Mouse (Mus musculus) right cerebral cortex, adult 18-20 months (tissue): Measurements from ENCODE around the gene Smarcd1.
"Not testable (repeated sequence)": the region's sequence is repeated elsewhere in the genome, so short reads cannot be mapped to it uniquely, and the experiment has no call there.

Source experiments
- DNase-seq: peaks from one replicate; pipeline ENCODE4 v3.0.0; 2022; ENCODE audit warnings: mixed read lengths

The Smarcd1 gene

DNA sequence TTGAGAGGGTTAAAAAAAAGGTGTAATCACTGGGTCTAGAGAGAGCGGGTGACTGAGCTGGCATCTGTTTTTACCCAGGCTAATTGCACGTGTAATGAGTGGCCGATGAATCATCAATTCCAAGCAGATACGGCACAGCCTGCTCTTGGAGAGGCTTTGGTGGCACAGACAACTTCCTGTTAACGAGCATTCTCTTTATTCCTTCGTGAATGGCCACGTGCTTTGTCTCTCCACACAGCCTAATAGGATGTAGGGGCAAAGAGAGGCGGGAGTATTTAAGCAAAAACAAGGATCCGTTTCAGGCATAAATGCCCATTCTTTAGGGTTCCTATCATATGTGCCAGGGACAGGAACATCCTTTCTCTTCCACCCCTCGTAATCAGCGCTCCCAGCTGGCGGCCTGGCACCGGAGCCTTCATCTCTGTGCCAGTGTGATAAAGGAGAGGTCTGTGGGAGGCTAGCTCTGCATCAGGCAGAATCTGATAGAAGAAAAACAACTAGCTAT, 13.5 kb downstream of the Smarcd1 start:
- DNase-seq = peak; percentile 85

GRCm38 (mm10) chr15:99715982-99716746, 14.2 kb downstream of the Smarcd1 start:
- no peak for DNase-seq

GRCm38 (mm10) chr15:99716814-99717213, 14.9 kb downstream of the Smarcd1 start:
- DNase-seq = no peak

DNA sequence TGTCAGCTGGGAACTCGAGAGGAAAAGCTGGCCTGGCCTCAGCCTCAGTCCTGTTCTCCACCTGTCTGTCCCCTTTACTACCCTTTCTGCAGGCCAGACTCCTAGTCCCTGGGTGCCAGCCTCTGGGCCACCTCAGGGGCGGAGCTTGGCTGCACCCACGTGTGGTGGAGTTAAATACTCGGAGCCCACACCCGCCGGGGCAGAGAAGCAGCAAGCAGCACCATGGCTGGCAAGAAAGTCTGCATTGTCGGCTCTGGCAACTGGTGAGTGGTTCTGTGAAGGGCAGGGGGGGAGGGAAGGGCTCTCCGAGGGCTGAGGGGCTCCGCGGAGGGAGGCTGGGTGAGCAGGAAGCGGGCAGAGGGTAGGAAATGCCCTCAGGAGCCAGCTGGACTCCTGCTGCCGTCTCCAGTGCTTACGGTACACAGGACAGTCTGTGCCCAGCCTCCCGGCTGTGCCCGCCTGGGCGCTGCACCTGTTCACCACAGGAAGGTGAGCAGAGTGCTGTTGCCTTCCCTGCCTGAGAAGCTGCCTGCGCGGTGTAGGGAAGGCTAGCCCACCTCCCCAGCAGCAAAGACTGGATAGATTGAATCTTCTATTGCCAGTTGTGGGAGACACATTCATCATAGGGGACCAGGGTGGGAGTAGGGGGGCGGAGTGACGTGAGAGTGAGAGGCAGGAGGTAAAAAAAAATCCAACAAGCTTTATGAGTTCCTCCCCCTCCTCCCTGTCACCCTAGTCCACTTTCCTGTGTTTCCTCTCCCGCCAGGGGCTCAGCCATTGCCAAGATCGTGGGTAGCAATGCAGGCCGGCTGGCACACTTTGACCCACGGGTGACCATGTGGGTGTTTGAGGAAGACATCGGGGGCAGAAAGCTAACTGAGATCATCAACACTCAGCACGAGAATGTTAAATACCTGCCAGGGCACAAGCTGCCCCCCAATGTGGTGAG, 15.7 kb downstream of the Smarcd1 start, which contains the start of gene Gpd1:
Gene Gpd1, plus strand, starts transcription at position 130 of the 949 bp plus-strand sequence.
- peak; percentile 83 for DNase-seq

DNA sequence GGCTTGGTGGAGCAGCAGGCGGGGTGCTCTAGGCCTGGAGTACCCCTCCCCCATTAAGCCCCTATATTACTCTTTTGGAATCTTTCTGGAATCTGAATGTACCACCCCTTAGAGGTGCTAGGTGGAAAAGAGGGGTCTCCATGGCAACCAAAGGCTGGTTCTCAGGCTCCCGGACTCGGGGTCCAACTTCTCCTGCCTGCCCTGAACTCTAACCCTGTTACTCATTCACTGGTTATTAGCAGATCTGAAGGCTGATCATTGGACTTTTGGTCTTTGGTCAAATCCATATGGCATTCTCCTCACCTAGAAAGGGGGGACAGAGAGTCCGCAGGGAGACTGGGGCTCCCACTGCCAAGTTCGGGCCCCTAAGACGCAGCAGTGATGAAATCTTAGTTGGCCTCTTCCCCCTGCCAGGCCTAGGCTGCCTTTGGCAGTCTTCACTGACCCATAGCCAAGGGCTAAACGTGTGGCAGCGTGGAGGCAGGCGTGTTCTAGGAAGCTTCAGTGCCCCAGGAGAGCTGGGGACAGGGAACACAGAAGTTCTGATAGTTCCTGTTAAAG, 16.6 kb downstream of the Smarcd1 start:
- no peak for DNase-seq

DNA sequence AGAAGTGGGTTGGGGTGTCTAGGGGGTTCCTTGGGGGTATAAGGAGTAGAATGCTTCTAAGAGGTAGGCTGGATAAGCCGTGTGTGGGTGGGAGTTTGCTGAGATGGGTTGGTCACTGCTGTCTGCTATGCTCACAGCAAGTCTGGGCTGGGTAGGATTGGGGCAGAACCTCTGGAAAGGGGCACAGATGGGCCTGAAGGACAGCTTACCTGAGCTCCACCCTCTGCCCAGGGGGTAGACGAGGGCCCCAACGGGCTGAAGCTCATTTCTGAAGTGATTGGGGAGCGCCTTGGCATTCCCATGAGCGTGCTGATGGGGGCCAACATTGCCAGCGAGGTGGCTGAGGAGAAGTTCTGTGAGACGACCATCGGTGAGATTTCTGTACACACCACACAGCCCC, 17.9 kb downstream of the Smarcd1 start:
- DNase-seq = no peak

- no peak for DNase-seq
These were observed 20.2 kb downstream of the Smarcd1 start for GRCm38 (mm10) chr15:99721921-99722743.

DNA sequence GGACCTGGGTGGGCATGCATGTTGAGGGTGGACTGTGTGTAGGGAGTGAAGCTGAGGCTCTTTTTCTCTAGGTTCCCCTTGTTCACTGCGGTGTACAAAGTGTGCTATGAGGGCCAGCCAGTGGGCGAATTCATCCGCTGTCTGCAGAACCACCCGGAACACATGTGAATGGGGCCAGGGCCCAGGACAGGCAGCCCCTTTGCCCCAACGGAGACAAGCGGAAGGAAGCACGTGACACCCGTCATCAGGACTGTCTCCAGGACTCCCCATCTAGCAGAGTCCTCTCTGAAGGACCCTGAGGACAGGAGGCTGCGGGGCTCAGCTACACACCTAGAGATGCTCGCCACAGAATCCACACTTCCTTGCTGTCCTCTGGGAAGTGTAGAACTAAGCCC, 21.2 kb downstream of the Smarcd1 start:
- no peak for DNase-seq

DNA sequence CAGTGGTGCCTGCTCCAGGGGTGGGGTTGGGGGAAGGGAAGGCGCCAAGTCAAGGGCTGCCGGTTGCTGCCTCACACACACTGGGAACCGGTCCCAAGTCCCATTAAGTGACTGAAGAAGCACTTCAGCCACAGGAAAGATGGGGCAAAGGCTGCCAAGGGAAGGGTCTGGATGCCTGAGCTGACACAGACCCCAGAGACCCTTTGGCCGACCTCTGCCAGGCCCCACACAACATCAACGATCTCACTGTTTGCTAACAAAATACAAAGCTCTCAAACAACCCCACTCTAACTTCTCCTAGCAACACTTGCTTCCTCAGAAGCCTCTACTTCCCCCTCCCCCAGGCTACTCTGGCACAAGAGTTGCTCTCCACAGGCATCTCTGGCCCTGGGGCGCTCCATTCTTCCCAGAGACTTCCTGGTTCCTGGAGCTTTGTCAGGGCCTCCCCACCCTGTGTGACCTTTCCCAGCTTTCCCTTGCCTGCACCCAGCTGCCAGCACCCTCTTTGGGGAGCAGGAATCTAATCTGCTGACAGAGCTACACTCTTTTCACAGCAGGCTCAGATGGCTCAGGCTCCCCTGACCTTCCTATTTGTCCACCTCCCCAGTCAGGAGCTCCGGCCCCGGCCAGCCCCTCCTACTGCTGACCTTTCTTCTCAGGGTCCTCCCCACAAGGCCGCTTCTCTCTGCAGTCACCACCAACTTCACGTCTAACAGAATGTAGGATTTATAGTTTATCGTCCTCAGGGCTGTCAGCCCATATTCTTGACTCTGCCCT, 21.8 kb downstream of the Smarcd1 start:
- DNase-seq = no peak

DNA sequence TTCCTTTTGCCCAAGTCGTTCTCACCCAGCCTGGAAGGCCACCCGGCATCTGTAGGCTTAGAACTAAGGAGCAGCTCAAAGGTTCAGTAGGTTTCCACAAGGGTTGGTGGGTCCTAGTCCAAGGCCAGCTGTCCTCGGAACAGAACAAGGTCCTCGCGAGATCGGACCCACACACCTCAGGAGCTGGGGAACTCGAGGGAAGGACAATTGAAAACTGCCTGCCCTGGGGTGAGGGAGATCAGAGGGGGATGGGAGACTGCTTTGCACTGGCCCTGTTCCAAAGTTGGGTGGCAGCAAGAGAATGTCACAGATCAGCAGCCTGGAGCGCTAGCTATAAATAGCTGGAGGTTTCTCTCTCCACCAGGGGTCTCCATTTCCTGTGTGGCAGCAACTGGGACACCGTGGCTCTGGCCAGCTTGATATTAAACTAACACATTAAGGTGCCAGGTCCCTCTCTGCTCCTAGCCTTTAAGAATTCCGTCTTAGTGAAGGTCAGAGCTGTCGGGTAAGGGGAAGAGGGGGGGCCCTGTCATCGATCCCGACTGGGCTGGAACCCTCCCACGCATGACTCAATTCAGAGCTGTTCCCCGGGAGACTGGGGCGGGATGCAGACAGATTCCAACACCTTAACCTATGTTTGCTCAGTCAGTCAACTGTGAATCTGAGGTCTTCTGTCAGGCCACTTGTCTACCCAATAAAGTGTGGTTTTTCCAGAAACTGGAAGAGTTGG, 22.5 kb downstream of the Smarcd1 start:
- DNase-seq = peak; percentile 81

DNA sequence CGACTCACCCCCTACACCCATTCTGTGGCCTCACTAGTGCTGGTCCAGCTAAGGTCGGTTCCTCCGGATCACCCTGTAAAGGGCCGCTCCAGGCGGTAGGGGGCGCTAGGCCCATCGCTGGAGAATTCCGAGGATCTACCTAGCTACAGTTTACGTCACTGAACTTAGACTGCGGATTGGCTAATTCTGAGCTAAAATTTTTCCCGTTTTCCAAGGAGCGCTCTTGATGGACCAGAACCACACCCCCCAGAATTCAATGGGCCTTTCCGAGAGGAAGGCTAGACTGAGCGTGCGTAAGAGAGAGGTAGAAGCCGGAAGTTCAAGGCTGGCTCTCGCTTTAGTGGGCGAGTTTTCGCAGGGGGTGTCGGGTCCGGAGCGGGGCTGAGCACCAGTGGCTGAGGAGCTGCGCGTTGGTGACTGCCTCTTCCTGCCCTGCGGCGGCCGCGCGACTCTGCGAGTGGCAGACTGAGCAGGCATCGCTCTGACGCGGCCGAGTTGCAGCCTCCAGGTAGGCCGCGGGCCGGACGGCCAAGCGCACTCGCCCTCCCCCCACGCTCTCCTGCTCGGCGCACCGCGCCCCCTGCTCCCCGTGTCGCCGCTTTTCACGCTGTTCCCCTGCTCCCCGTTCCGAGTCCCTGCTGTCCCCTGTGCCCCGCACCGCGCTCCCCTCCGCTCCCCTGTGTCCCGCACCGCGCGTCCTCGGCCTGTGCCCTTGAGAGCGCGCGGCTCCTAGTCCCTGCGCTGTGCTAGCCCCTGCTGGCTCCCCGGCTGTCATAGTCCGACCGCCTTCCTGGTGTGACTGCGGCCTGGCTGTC, 23.6 kb downstream of the Smarcd1 start, which contains the start of gene Cox14:
Gene Cox14, plus strand, starts transcription at position 278 of the 815 bp plus-strand sequence.
- peak; percentile 97 for DNase-seq

- DNase-seq = no peak
These were observed 24.6 kb downstream of the Smarcd1 start for GRCm38 (mm10) chr15:99726549-99726948.

DNA sequence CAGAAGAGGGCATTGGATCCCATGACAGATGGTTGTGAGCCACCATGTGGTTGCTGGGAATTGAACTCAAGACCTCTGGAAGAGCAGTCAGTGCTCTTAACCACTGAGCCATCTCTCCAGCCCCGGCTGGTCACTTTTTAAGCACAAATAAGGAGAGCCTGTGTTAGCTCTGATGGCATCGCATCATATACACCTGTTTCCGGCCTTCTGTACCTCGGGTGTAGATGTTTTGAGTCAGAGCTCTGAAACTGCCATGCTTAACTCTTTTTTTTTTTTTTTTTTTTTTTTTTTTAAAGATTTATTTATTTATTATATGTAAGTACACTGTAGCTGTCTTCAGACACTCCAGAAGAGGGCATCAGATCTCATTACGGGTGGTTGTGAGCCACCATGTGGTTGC, 25.1 kb downstream of the Smarcd1 start:
- DNase-seq = not testable (repeated sequence)

GRCm38 (mm10) chr15:99727525-99727924, 25.6 kb downstream of the Smarcd1 start:
- no peak for DNase-seq

DNA sequence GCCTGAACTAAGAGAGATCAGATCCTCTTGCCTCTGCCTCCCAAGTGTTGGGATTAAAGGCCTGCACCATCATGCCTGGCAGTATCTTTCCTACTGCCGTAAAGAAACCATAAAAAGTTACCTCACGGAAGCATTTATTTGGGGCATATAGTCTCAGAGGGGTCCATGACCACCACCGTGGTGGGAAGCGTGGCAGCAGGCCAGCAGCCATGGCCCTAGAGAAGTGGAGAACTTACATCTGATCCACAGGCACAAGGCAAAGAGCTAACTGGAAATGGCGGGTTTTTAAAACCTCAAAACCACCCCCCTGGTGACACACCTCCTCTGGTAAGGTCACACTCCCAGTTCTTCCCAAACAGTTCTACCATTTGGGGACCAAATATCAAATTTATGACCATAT, 26.3 kb downstream of the Smarcd1 start:
- DNase-seq = no peak

DNA sequence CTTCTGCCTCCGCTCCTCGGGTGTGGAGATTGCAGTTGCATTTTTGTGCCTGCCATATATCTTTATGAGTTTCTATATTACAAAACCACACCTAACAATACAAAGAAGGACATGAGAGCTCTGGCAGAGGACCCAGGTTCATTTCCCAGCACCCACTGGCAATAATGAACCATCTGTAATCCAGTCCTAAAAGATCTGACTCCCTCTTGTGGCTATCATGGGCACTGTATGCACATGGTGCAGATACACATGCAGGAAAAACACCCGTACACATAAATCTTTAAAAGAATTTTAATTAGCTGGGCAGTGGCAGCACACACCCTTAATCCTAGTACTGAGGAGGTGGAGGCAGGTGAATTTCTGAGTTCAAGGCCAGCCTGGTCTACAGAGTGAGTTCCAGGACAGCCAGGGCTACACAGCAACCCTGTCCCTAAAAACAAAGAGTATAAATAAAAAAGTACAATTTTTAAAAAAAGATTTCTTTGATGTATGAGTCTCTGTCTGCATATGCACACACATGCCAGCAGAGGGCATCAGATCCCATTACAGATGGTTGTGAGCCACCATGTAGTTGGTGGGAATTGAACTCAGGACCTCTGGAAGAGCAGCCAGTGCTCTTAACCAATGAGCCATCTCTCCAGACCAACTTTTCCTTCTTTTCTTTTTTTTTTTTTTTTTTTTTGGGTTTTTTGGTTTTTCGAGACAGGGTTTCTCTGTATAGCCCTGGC, 27.3 kb downstream of the Smarcd1 start:
- no peak for DNase-seq

DNA sequence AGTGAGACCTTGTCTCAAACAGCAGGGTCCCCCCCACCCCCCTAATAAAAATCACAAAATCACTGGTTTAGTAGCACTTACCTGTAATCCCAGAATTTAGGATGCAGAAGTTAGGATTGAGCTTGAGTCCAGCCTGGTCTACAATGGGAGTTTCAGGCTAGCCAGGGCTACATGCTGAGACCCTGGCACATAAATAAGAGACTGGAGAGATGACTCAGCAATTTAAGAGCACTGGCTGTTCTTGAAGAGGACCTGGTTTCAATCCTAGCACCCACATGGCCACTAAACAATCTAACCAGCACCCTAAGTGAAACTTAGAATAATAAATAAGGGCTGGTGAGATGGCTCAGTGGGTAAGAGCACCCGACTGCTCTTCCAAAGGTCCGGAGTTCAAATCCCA, 29.2 kb downstream of the Smarcd1 start:
- no peak for DNase-seq

- DNase-seq = no peak
These were observed 29.7 kb downstream of the Smarcd1 start for GRCm38 (mm10) chr15:99731678-99732077.

DNA sequence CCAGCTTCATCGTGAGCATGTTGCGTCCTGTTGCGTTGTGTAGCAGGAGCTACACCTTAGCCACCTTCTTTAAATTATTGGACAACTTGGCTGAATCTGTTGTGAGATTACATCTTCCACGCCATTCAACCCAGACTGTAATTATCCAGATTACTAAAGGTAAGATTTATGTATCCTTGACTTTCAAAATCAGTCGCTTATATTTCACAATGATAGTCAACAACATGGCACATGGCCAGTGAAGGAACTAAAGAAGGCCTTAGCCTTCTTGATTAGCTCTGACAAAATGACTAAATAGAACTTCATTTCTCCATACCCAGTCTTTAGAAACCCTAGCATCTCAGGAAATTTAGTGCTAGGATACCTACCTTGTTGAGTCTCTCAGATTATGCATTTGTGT, 31.3 kb downstream of the Smarcd1 start:
- DNase-seq = no peak
